Mouse (Mus musculus): Measurements from ENCODE around the gene March5.
"Not testable (repeated sequence)": the region's sequence is repeated elsewhere in the genome, so short reads cannot be mapped to it uniquely, and the experiment has no call there.

The March5 gene

DNA sequence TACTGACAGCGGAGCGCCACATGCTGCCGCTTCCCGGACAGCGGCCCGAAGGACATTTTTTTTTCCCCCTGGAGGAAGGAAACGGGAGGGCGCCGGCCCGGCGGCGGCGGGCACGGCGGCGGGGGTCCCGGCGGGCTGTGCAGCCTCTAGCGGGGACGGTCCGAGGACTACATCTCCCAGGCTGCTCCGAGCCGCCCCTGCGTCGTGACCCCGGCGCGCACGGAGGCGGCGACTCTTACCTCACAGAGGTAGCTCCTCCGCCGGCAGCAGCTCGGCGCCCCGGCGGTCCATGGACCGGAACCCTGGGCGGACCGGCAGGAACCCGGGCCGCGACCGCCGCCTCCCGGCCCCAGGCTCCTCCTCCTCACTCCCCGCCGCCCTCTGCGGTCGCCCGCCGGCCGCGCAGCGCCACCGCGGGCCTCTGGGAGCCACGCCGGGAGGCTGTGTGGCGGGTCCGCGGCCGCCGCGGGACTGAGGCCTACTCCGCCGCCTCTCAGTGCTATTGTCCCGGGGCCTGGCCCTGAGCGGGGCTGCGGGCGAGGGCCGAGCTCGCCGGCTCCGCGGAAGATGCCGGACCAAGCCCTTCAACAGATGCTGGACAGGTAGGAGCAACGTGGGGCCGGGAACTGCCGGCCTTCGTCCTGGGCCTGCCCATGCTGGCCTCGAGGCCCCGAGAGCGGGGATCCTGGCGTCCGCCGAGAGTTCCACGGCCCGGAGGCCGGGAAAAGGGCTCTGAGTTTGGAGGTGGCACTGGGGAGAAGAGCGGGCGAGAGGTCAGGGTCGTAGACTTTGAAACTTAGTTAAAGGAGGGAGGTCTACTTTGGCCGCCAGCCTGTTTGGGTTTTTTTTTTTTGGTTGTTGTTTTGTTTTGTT is at the start of gene March5:
March5 (plus strand) TSS at position 241 of the 873 bp plus-strand sequence.
- DNase-seq, result peak; percentile 84 to 90

DNA sequence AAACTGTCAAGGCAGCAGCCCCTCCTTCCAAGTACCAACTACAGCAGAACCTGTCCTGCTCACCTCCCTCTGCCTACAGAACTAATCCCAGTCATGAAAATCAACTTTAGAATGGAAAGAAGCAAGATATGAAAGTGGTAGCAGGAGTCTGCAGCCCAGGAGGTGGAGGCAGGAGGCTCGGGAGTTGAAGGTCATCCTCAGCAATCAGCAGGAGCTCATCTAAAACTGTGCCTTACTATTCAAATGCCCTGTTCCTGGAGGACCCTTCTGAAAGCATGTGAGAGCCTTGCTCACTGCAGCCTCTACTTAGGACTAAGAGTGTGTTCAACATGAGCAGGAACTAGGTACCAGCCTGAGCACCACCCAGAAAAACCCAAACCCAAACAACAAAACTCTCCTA is 35.2 kb upstream of the March5 start:
- DNase-seq, result no peak

GRCm38 (mm10) chr19:37172566-37173130 is 34.7 kb upstream of the March5 start:
- peak; percentile 20 to 39 for DNase-seq

DNA sequence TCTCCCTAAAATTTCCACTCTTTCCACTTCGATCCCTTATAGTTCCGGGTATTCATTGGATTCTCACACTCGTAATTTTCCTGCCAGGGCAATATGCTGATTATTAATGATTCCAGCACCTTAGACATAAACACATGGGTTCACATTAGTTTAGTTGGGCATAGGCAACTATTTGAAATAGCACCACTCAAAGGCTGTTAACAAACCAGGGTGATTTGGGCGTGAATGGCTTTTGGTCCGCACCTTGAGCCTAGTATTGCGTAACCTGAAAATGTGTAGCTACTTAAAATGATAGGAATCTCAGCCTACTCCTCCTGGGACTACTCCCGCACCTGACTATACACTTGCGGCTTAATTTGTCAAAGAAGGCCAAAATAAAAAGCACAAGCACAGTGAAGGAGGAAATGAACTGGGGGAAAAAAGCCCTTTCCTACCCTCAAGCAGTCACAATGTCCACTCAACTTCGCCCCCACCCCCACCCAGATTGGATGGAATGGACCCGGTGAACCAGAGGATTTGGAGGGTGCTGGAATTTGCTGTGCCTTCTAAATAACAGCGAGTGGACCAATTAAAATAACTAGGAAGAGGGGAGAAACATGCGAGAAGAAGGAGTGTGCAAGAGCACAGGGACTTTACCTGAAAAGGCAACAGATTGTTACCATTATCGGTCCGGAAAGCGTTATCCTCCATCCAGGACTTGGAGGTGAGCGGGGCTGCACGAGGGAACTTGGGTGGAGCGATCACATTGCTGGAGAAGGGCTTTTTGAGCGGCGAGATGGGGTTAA is 33.8 kb upstream of the March5 start:
- peak in 1 of 2 experiments; percentile 48 for DNase-seq

DNA sequence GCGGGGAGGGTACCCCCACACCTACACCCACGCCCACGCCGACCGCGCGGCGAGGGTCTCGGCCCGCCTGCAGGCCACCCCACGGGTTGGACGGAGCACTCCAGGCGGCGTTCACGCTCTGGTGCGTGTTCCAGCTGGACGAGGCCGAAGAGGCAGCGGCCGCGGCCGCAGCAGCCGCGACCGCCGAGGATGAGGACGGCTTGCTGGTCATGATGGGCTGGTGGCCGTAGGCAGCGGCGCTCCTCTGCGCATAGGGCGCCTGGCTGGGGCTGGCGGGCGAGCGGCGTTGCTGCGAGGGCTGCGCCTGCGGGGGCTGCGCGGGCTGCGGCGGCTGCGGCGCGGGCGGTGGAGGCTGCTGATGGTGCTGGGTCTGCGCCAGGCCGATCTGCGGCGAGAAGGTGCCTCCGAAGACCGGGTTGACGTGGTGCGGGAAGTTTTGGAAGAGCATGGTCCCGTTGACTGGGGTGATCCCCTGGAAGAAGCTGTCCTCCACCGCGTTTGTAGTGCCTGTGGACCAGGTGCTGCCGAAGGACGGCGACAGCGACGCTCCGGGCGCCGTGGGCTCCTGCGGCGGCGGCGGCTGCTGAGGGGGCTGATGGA is 33.1 kb upstream of the March5 start:
- peak; percentile 74 to 76 for DNase-seq

GRCm38 (mm10) chr19:37174716-37175435 is 32.5 kb upstream of the March5 start:
- peak; percentile 55 to 72 for DNase-seq

GRCm38 (mm10) chr19:37175436-37175805 is 31.9 kb upstream of the March5 start:
- DNase-seq, result no peak

GRCm38 (mm10) chr19:37175919-37176318 is 31.4 kb upstream of the March5 start:
- DNase-seq, result peak; percentile 37 to 59

DNA sequence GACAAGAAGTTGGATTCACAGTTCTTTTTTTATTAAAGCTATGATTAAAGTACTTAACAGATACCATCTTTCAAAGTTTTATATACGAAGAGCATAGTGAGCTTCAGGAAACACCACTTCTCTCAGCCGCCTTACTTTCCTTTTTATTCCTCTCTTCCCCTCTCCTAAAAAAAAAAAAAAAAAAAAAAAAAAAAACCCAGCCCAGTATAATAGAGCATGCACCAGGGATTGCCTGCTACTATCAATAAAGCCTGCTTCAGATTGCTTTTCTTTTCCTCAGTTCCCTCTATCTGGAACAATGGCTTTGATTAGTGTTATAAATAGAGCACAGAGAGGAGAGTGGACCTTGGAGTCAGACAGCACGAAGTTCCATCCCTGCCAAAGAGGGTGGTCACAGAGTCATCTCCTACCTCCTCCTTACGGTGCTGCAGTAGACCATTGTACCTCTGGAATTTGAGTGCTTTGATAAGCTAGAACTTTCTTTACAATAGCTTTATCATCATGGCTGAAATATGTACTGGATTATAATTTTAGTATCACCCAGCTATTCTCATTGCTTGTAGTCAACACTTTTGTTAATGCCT is 30.4 kb upstream of the March5 start:
- no peak for DNase-seq

- peak; percentile 65 to 67 for DNase-seq
Observed at GRCm38 (mm10) chr19:37177819-37178708, 29.3 kb upstream of the March5 start.

- DNase-seq, result no peak
Observed at GRCm38 (mm10) chr19:37188366-37188948, 18.9 kb upstream of the March5 start.

GRCm38 (mm10) chr19:37192475-37193058 is 14.8 kb upstream of the March5 start:
- DNase-seq, result no peak

DNA sequence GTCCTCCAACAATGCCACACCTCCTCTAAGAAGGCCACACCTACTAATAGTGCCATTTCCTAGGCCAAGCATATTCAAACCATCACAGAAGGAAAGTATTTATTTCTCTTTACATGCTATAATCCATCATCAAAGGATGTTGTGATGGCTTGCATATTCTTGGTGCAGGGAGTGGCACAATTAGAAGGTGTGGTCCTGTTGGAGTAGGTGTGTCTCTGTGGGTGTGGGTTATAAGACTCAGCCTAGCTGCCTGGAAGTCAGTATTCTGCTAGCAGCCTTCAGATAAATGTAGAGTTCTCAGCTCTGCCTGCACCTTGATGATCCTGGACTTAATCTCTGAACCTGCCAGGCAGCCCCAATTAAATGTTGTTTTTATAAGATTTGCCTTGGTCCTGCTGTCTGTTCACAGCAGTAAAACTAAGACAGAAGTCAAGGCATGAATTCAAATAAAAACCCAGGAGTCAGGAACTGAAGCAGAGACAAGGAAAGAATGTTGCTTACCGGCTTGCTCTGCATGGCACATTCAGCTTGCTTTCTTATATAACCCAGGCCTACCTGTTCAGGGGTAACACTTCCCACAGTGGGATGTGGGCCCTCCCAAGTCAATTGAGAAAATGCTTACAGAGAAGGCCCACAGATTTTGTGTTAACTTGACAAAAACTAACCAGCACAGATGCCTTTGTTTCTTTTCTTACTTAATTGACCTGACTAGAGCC is 9.0 kb upstream of the March5 start:
- no peak for DNase-seq

DNA sequence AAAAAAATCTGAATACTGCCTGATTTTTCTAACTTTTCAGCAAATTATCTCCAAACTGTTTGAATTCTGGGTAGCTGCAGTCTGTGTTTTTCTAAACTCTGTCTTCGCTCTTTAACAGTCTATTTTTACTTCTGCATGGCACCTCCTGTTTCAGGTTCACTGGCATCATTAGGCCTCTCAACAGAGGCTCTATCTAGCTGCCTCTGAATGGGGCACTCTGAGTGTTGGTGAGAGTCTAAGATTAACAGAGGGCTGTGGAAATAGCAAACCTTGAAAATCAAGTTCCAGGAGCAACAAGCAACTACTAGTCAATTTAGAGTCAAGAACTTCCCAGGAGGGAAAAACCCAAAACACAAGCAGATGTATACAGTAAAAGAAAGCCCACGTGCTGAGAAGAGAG is 7.5 kb upstream of the March5 start:
- DNase-seq, result no peak

- no peak for DNase-seq
Observed at GRCm38 (mm10) chr19:37203371-37203770, 4.0 kb upstream of the March5 start.

DNA sequence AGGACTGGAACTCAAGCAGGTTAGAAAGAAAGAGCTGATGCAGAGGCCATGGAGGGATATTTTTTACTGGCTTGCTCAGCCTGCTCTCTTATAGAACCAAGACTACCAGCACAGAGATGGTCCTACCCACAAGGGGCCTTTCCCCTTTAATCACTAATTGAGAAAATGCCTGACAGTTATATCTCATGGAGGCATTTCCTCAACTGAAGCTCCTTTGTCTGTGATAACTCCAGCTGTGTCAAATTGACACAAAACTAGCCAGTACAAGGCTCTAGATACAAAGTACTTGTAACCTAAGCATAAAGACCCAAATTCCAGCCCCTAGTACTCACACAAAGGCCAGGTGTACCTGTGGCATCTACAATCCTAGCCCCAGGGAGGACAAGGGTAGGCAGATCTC is 2.2 kb upstream of the March5 start:
- not testable (repeated sequence) for DNase-seq

GRCm38 (mm10) chr19:37206641-37207302 is 571 bp upstream of the March5 start:
- peak; percentile 50 to 56 for DNase-seq

DNA sequence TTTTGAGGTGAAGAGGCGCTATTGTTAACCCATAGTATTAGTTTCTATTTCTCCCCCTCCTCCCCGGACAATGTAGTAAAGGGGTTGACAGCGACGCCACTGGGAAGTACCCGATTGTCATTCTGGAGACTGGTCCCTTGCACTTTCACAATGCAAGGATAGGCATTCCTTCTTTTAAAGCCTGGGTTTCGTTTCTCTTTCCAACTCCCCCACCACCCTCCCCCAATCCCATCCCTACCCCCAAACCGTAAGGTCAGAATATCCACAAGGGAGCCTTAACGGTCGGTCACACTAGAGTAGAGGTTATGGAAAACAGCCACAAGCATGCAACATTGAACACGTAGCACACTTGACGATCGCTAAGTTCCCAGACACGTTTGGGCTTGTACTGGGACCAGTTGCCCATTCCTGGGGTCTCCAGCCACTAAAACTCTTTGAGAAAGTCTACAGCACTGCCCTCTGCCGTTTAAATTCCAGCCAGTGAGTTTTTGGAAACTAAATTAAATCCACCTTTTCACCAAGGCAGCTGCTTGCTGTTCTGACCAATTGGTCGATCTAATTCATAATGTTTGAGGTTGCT is 923 bp downstream of the March5 start, which contains the start of gene Cpeb3:
Cpeb3 (minus strand) TSS at position 426 of the 580 bp plus-strand sequence.
- DNase-seq, result peak in 1 of 2 experiments; percentile 24

Data from cerebellum, postnatal 36 days (tissue).